ENCODE assay signal across 10 mouse cellular contexts in the genomic region with DNA sequence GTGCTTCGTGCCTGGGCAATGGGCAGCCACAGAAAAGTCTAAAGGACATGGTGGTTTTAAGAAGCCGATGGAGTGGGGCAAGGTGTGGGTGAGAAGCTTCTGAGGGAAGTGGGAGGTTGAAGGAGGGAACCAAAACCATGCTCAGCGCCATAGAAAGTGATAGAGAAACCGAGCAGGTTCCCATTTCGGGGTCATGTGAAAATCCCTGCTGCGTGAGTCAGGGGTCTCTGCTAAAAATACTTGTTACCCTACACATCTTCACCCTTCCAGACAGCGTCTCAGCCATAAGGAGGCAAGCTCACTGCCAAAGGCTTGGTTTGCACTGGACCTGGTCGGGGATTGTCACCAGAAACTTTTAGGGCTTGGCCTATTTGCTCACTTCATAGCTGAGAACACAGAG. TPM values are rescaled to one million over a fixed set of nuclear protein-coding genes. Genes with fewer than 3 reads are reported as not detected.
A peak's percentile ranks its signal among the peaks of the same experiment; 100 is the strongest.
DNase-seq lines count a peak whose midpoint lies in the region; ATAC-seq lines count a peak whose summit lies in the region.
"Had no signal": no experiment of that assay in that cellular context is flagged by ENCODE, and none has a peak within 500 bp of the region (broad histone marks: within the 10 kb centered on the region; RNA-seq: fewer than 3 reads in every experiment).

No protein-coding gene starts in this region.

- no peak overlapping the region for H3K4me2 ChIP-seq in kidney, embryonic 16.5 days (replicated peaks; ENCODE audit: low read depth, low read length)
- H3K4me2 ChIP-seq: limb, embryonic 12.5 days had no signal

- peak overlapping the region; percentile 65 for H3K27ac ChIP-seq in kidney, embryonic 16.5 days (ENCODE audit: low read length)
- H3K27ac ChIP-seq: limb, embryonic 12.5 days had no signal

- no peaks in the 10 kb centered on the region for H3K9me3 ChIP-seq in kidney, embryonic 16.5 days (ENCODE audit: low read length)
- H3K9me3 ChIP-seq: limb, embryonic 12.5 days had no signal

- no peak for DNase-seq in kidney, postnatal 36 days
- DNase-seq in B cell, adult 2 months = peak; percentile 57 to 65
- DNase-seq in left cerebral cortex, adult 8-10 months (ENCODE audit: low spot score in 2 of 2) = no peak
- no peak for DNase-seq in heart, adult 9 months (ENCODE audit: low spot score in 2 of 2)
- DNase-seq: cerebellum, adult 18-20 months had no signal

- ATAC-seq in kidney, embryonic 16.5 days (ENCODE audit: low FRiP score, low TSS enrichment) = no peak
- ATAC-seq in common myeloid progenitor, adult 5-6 weeks (replicated peaks; ENCODE audit: low read depth, poor library complexity, severe bottlenecking) = peak; percentile 43
- peak; percentile 48 for ATAC-seq in megakaryocyte progenitor cell, adult 5-6 weeks (replicated peaks; ENCODE audit: poor library complexity)
- ATAC-seq: inflammation-experienced regulatory T-cells, adult 6 months had no signal

- H3K9ac ChIP-seq in kidney, embryonic 16.5 days (replicated peaks; ENCODE audit: low read length) = no peak overlapping the region
- H3K9ac ChIP-seq: limb, embryonic 12.5 days had no signal

- no peaks in the 10 kb centered on the region for H3K36me3 ChIP-seq in kidney, embryonic 16.5 days (ENCODE audit: insufficient read depth, low read length)
- H3K36me3 ChIP-seq: limb, embryonic 12.5 days had no signal

- peaks cover 27% of the 10 kb centered on the region for H3K4me1 ChIP-seq in kidney, embryonic 16.5 days (ENCODE audit: insufficient read depth, low read length)

- H3K4me3 ChIP-seq in kidney, embryonic 16.5 days (ENCODE audit: low read length) = no peak overlapping the region
- H3K4me3 ChIP-seq: limb, embryonic 12.5 days had no signal

- H3K27me3 ChIP-seq in kidney, embryonic 16.5 days (ENCODE audit: insufficient read depth, low read length) = no peaks in the 10 kb centered on the region
- H3K27me3 ChIP-seq: limb, embryonic 12.5 days had no signal

- 93% methylated on average over 8 of the region's 8 CpGs for WGBS in kidney, embryonic 16.5 days

RNA-seq across cellular contexts. Expression of a gene that starts 24.6 kb away (rescaled TPM):
- polyA plus RNA-seq in kidney, embryonic 16.5 days (2015; fragmentation: Nextera tagmentation; extraction: Ambion mirVana) = 31.5 and 32.7 TPM in 2 replicates
- total RNA-seq in common myeloid progenitor, adult 5-6 weeks (2017) = 9.9 and 16.8 TPM in 2 replicates
- total RNA-seq in megakaryocyte progenitor cell, adult 5-6 weeks (2015) = 20.8 and 27.0 TPM in 2 replicates
- 11.5 and 11.7 TPM in 2 replicates for total RNA-seq in megakaryocyte progenitor cell, adult 5-6 weeks (2017)
- 10 to 100 TPM; 37.0 to 47.0 (median 41.1) TPM for total RNA-seq in left cerebral cortex, adult 8-10 months (2022)

Comparison
In these comparisons a context has a peak if more than half of its experiments do, and no peak if none do; other contexts are left out.
1. DNase-seq: peak in B cell, adult 2 months (2 of 2); none in kidney, postnatal 36 days (0 of 2), left cerebral cortex, adult 8-10 months (0 of 2) and heart, adult 9 months (0 of 2).